Mouse (Mus musculus): Measurements from ENCODE around the gene Isy1. TPM values are rescaled to one million over a fixed set of nuclear protein-coding genes. Genes with fewer than 3 reads are reported as not detected.

Gene Isy1
- polyA plus RNA-seq, 1 experiment from 2014 or later, result 67.4 TPM

DNA sequence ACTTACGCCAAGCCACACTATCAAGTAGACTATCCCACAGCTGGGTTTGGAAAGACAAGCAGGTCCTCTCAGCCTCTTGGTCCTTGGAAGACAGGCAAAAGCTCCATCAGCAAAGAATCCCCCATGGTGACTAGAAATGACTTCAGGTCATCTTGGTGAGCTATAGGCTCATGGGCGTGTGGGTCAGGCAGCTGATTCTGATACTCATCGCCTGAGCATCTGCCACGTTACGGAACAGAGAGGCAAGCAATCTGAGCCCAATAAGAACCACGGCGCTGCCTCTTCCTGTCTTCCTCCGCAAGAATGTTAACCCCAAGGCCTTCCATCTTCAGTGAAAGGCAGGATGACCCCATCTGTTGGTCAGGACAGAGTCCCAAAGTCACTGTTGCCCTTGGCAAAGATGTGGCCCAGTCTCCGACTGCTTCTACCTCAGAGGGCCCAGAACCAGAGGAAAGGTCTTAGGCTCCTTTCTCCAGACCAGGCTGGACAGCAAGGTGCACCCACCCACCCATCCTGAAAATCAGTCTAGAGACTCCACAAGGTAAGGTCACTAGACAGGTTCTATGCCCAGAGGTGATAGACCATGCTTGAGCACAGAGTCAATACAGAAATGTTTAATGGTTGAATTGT is 50.2 kb downstream of the Isy1 start:
- WGBS, result 87% methylated on average over 9 of the region's 9 CpGs
- H3K4me2 ChIP-seq, result no peak overlapping the region
- ATAC-seq (ENCODE audit: insufficient number of reproducible peaks, insufficient read depth, low FRiP score, low TSS enrichment, low read depth), result no peak

DNA sequence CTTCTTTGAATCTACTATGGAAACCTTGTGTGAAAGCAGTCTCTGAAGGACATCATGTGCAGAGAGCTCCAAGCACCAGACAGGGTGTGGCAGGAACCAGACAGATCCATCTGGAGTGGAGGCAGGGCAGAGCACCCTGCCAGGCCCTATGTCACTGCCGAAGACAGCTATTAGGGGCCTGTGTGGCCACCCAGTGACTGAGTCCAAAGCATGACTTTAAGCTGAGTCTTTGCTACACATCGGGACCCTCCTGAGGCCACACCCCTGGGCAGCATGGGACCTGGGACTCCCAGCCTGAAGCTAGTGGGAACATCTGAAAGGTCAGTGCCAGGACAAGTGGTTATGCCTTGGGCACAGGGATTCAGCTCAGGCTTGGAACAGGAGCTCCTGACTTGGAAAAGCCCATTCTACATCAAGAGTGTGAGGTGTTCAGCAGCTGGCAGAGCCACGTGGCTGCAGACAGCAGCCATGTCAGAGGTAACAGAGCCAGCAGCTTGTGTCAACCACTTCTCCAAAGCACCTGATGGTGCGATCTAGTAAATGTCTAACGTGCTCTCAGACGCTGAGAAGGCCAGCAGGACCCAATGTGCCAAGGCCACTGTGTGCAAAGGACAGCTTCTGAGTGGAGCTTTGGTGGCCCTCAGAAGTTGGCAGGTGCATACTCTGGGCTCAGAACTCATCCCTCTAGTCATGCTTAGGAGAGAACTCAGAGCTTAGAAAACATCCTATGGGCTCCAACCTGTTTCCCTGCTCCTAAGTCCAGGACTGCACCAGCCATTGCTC is 51.3 kb downstream of the Isy1 start:
- no peak for ATAC-seq (ENCODE audit: insufficient number of reproducible peaks, insufficient read depth, low FRiP score, low TSS enrichment, low read depth)
- 85% methylated on average over 6 of the region's 6 CpGs for WGBS
- no peaks in the 10 kb centered on the region for H3K27me3 ChIP-seq

More for the DNA sequence above, 50.2 kb downstream of the Isy1 start:
- Histone ChIP-seq H3K9me3 (no peaks in the 10 kb centered on the region), H3K9ac (replicated peaks) (no peak overlapping the region), H3K27me3 (no peaks in the 10 kb centered on the region), H3K4me3 (replicated peaks) (no peak overlapping the region), H3K27ac (no peak overlapping the region), H3K4me1 (replicated peaks) (peaks cover 11% of the 10 kb centered on the region), H3K36me3 (peaks cover 18% of the 10 kb centered on the region)

DNA sequence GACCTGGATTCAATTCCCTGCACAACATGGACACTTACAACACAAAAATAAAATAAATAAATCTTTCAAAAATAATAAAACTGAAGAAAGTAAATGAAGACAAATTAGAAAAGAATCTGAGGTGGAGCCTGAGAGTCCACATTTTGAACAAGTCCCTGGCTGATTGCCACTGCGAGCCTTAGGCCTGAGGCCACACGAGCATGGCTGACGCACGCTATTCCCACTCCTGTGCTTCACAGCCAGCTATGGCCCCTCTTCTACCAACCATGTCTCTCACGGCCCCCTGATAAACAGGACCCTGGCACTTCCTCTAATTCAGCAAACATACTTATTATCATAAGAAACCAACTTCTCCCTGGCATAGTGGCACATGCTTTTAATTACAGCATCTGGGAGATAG is 52.0 kb downstream of the Isy1 start:
- Histone ChIP-seq H3K4me3 (replicated peaks) (no peak overlapping the region), H3K4me1 (replicated peaks) (peaks cover 11% of the 10 kb centered on the region), H3K27ac (no peak overlapping the region), H3K36me3 (peaks cover 4% of the 10 kb centered on the region; the same call in 1 of the 2 replicates), H3K27me3 (no peaks in the 10 kb centered on the region), H3K9me3 (no peaks in the 10 kb centered on the region), H3K4me2 (no peak overlapping the region), H3K9ac (replicated peaks) (no peak overlapping the region)
- 80% methylated on average over 5 of the region's 5 CpGs for WGBS
- no peak for ATAC-seq (ENCODE audit: insufficient number of reproducible peaks, insufficient read depth, low FRiP score, low TSS enrichment, low read depth)

More for the DNA sequence above, 51.3 kb downstream of the Isy1 start:
- Histone ChIP-seq H3K4me1 (replicated peaks) (peaks cover 11% of the 10 kb centered on the region), H3K9me3 (no peaks in the 10 kb centered on the region), H3K9ac (replicated peaks) (no peak overlapping the region), H3K36me3 (peaks cover 11% of the 10 kb centered on the region), H3K4me2 (no peak overlapping the region), H3K27ac (no peak overlapping the region), H3K4me3 (replicated peaks) (no peak overlapping the region)

DNA sequence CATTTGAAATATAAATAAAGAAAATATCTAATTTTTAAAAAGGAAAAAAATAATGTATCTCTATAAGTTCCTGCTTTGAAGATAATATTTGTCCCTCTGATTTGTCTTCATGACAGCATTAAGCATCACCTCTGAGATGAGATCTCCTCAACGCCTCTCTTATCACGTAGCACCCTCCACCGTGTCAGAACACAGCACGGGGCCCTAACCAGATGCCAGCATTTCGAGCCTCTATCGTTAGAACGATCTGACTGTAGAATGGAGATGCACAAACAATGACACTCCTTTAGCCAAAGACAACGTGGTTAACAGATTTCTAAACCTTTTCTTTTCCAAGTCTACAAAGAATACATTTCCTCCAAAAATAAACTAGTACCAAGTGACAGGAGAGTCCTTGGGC is 54.6 kb downstream of the Isy1 start:
- Histone ChIP-seq H3K27me3 (no peaks in the 10 kb centered on the region), H3K36me3 (no peaks in the 10 kb centered on the region), H3K9ac (replicated peaks) (no peak overlapping the region), H3K4me3 (replicated peaks) (no peak overlapping the region), H3K9me3 (no peaks in the 10 kb centered on the region), H3K27ac (no peak overlapping the region), H3K4me1 (replicated peaks) (peaks cover 2% of the 10 kb centered on the region; the same call in 1 of the 2 replicates), H3K4me2 (no peak overlapping the region)
- ATAC-seq (ENCODE audit: insufficient number of reproducible peaks, insufficient read depth, low FRiP score, low TSS enrichment, low read depth), result no peak
- WGBS, result 75% methylated on average over 8 of the region's 8 CpGs

DNA sequence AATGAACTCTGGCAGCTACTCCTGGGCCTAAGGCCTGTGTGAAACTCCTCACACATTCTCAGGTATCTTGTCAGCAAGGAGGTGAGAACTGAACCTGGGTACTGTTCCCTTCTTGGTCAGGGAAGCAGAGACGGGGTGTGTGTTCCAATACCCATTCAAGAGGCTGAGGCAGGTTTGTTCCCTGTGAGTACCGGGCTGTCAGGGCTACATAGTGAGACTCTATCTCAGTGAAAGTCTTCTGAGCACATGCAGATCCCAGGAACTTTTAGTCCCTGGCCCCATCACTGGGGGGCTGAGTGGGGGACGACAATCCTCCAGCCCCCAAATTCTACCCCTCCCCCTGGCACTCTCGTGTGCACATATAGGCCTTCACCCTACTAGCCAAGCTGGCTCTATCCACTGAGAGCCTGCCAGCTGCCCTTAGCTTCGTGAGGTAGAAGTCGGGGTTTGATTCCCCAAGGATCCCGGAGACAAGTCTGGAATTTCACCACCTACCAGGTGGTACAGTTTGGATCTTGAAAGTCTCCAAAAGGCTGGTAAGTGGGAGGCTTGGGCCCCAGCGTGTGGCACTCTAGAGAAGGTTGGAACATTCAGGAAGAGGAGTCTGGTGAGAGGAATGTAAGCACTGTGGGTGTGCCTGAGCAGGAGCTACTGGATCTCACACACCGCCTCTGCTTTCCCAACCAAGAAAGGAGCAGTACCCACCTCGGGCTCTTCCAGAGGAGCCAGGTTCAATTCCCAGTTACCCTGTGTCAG is 57.9 kb downstream of the Isy1 start:
- H3K27me3 ChIP-seq, result no peaks in the 10 kb centered on the region
- no peaks in the 10 kb centered on the region for H3K9me3 ChIP-seq
- no peak overlapping the region for H3K9ac ChIP-seq (replicated peaks)
- WGBS, result 84% methylated on average over 10 of the region's 10 CpGs
- no peak overlapping the region for H3K4me3 ChIP-seq (replicated peaks)
- no peak for ATAC-seq (ENCODE audit: insufficient number of reproducible peaks, insufficient read depth, low FRiP score, low TSS enrichment, low read depth)
- no peak overlapping the region for H3K4me2 ChIP-seq
- no peaks in the 10 kb centered on the region for H3K36me3 ChIP-seq
- no peaks in the 10 kb centered on the region for H3K4me1 ChIP-seq (replicated peaks)
- H3K27ac ChIP-seq, result no peak overlapping the region

DNA sequence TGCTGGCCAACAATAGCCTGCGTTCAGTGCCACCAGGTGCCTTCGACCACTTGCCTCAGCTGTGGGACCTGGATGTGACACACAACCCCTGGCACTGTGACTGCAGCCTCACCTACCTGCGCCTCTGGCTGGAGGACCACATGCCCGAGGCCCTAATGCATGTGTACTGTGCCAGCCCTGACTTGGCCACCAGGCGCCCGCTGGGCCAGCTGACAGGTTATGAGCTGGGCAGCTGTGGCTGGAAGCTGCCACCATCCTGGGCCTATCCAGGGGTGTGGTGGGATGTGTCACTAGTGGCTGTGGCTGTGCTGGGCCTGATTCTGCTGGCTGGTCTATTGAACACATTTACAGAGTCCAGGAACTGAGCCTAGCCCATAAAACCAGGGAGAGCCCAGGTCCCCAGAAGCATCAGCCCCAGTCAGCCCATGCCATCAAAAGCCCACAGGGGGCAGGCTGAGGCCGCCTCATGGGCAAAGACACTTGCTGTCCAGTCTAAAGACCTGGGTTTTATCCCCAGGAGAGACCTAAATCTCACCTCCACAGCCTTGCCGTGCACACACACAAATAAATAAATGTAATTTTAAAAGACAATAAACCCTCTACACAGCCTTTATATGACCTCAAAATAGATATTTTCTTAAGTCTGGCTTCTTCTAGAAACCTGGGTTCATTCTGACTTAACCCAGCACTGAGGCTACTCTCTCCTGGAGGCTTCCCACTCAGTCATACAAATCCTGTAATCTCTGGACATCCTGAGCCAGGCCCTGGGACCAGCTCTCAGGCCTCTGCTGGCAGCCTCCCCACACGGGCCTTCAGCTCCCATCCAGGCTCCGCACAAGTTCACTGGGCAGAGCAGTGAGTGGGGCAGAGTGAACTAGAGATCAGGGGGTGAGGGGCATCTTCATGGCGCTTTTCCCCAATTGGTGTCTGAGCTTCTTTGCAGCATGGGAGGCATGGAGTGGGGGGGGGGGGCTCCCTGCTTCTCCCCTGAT is 59.1 kb downstream of the Isy1 start:
- ATAC-seq (ENCODE audit: insufficient number of reproducible peaks, insufficient read depth, low FRiP score, low TSS enrichment, low read depth), result no peak
- H3K4me3 ChIP-seq (replicated peaks), result no peak overlapping the region
- WGBS, result 80% methylated on average over 11 of the region's 11 CpGs
- H3K36me3 ChIP-seq, result no peaks in the 10 kb centered on the region
- H3K4me1 ChIP-seq (replicated peaks), result no peaks in the 10 kb centered on the region
- H3K9ac ChIP-seq (replicated peaks), result no peak overlapping the region; the same call in 1 of the 2 replicates
- no peak overlapping the region for H3K27ac ChIP-seq
- H3K27me3 ChIP-seq, result no peaks in the 10 kb centered on the region
- no peaks in the 10 kb centered on the region for H3K9me3 ChIP-seq
- no peak overlapping the region for H3K4me2 ChIP-seq

DNA sequence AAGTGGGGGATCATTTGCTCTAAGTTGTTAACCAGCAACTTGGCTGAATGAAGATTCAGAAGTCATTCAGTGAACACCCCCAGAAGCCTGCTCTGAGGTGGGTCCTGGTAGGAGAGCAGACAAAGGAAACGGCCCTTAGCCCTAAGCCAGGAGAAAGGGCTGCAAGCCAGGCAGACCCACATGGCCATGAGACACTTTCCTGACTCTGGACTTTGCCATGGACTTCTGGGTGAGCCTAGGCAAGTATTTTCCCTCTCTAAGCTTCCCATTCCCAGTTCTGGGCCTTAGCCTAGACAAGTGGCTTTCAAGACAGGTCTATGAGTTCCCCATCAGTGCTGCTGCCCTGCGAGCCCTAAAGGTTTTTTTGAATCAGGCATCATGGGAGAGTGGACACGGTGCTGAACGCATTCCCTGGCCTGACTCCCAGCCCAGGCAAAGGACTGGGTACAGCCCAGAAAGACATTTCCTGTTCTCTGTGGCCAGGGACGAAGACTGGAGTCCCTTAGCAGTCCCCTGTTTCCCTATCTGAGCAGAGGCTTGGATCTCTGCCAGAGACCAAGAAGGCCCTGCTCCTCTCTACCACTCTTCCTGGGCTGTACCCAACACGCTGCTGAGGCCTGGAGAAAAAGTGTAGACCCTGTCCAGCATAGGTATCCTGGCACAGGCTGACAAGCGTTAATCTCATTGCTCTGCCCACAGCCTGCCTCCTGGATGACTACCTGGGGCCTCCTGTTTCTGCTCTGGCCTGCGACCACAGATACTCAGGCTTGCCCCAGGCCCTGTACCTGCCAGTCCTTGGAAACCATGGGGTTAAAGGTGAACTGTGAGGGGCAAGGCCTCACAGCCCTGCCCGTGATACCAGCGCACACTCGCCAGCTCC is 60.1 kb downstream of the Isy1 start:
- no peaks in the 10 kb centered on the region for H3K4me1 ChIP-seq (replicated peaks)
- no peak overlapping the region for H3K27ac ChIP-seq
- H3K36me3 ChIP-seq, result no peaks in the 10 kb centered on the region
- no peak overlapping the region for H3K4me3 ChIP-seq (replicated peaks)
- H3K9ac ChIP-seq (replicated peaks), result no peak overlapping the region
- H3K27me3 ChIP-seq, result no peaks in the 10 kb centered on the region
- WGBS, result 81% methylated on average over 11 of the region's 11 CpGs
- no peak overlapping the region for H3K4me2 ChIP-seq
- H3K9me3 ChIP-seq, result no peaks in the 10 kb centered on the region
- no peak for ATAC-seq (ENCODE audit: insufficient number of reproducible peaks, insufficient read depth, low FRiP score, low TSS enrichment, low read depth)

DNA sequence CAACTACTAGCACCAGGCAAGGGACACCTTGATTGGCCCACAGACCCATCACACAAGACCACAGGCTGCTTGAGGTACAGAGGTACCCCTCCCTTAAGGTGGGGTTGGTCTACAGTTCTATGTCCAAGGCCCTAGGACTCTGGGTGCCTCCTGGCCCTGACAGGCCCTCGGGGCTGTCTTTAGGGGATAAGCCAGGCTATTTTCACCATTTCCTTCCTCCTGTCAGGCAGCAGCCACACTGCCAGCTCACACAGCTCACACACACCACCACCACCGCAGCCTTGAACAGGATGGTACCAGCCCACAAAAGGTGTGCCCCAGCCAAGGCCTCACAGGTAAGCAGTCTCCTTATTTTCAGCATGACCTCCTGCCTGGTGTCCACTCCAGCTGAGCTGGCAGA is 60.8 kb downstream of the Isy1 start, which contains the start of gene Gp9:
Gene Gp9 (plus strand): TSS at position 231 of the 400 bp plus-strand sequence.
- H3K9me3 ChIP-seq, result no peaks in the 10 kb centered on the region
- H3K27me3 ChIP-seq, result no peaks in the 10 kb centered on the region
- 76% methylated on average over 2 of the region's 2 CpGs for WGBS
- H3K4me3 ChIP-seq (replicated peaks), result no peak within 1 kb of the TSS
- ATAC-seq (ENCODE audit: insufficient number of reproducible peaks, insufficient read depth, low FRiP score, low TSS enrichment, low read depth), result no peak
- H3K4me2 ChIP-seq, result no peak within 1 kb of the TSS
- no peaks in the 10 kb centered on the region for H3K4me1 ChIP-seq (replicated peaks)
- H3K27ac ChIP-seq, result no peak within 1 kb of the TSS
- H3K36me3 ChIP-seq, result no peaks in the 10 kb centered on the region
- no peak within 1 kb of the TSS for H3K9ac ChIP-seq (replicated peaks)

DNA sequence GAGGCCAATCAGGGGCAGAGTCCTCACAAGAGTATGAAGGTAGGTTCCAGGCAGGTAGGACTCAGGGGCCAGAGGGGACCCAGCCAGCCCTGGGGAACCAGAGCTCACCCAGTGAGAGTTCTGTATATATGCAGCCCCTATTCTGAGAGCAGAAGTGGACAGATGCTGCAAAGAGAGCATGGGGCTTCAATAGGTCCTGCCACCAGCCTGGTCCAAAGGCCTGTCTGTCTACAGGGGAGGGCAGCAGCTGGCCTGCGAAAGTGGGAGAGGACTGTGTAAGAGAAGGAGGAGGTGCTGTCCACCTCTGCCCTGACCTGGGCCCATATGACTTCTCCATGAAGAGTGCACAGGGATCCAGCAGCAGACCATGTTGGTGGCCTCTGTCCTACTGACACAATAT is 61.9 kb downstream of the Isy1 start:
- H3K9me3 ChIP-seq, result no peaks in the 10 kb centered on the region
- H3K4me2 ChIP-seq, result no peak overlapping the region
- no peaks in the 10 kb centered on the region for H3K4me1 ChIP-seq (replicated peaks)
- H3K27ac ChIP-seq, result no peak overlapping the region
- H3K9ac ChIP-seq (replicated peaks), result no peak overlapping the region
- H3K4me3 ChIP-seq (replicated peaks), result no peak overlapping the region
- no peaks in the 10 kb centered on the region for H3K36me3 ChIP-seq
- no peaks in the 10 kb centered on the region for H3K27me3 ChIP-seq
- whole genome bisulfite sequencing, result 82% methylated on average over 1 of the region's 1 CpGs
- no peak for ATAC-seq (ENCODE audit: insufficient number of reproducible peaks, insufficient read depth, low FRiP score, low TSS enrichment, low read depth)

Measured in limb, embryonic 12.5 days (tissue).